Mouse (Mus musculus) G1E-ER4 (cell line): ENCODE measurements around the gene Mrpl30. TPM values are rescaled to one million over a fixed set of nuclear protein-coding genes. Genes with fewer than 3 reads are reported as not detected.

Source experiments
- GATA1 ChIP-seq: IDR thresholded peaks from one replicate; pipeline ENCODE4 v1.8.0; 2012; ENCODE audit warnings: low read length, inconsistent platforms
- polyA plus RNA-seq: library from polyadenylated mRNA; stranded (reverse); fragments of >175 nt; gene quantifications from 2 replicates; pipeline ENCODE4 v1.2.3, GENCODE M21; 2012

Mrpl30 gene
- 49.9 and 63.3 TPM in 2 replicates for polyA plus RNA-seq

DNA sequence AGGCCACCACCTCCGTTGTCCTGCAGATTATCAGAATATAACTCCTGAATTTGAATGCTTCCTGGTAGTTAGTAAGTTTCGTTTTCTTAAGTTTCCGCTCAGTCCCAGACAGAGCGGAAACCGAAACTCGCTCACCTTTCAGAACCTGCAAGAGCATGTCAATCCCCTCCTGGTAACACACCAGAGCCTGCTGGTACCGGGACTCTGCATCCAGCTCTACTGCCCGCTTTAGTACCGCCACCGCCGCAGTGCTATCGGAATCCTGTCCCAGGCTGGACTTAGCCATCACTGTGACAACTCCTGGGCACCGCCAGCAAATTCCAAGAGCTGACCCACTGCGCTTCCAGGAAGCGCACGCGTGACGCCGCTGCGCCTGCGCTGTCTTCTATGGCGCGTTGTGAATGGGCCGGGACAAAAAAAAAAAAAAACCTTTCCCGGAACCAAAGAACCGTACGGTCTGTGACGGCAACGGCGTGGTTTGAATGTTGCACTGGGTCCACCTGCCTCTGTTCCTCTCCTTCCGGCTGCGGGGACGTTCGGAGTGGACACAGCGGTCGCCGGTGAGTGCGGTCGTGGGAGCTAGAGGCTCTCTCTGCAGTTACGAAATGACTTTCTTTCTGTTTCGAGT lies at the start of gene Mrpl30, which contains the start of gene Mitd1:
TSS of gene Mrpl30 (plus strand) at position 453 of the 628 bp plus-strand sequence.
TSS of gene Mitd1 (minus strand) at position 387 of the 628 bp plus-strand sequence.
- TF ChIP-seq GATA1, result no peak

DNA sequence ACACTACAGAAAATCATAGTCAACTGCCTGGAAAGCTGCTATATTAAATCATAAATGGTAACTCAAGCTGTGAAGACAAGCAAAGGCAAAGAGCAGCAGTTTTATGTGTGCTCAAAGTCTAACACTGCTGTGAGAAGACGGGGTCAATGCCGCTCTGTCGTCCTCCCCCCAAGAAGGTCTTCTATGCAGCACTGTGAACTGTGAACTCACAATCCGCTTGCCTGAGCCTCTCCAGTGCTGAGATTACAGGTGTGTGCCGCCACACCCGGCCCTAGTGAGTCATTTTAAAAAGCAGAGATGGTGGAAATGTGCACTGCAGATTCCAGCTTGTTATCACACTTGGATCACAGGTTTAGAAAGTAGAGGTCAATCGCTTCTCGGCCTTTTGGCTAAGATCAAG lies 43.4 kb upstream of the Mrpl30 start:
- no peak for TF ChIP-seq GATA1

DNA sequence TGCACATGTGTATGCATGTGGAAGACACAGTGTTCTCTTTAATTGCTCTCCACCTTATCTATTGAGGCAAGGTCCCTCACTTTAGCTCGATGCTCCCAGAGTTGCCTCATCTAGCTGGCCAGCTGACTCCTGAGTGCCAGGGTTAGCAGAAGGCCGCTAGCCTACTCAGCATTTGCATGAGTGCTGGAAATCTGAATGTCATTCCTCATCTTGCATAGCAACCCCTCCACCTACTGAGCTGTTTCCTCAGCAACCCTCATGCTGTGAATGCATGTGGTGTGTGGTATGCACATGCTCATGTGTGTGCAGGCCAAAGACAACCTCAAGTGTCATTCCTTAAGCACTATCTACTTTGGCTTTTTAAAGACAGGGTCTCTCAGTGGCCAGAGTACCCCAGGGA lies 39.6 kb upstream of the Mrpl30 start:
- TF ChIP-seq GATA1, result no peak

DNA sequence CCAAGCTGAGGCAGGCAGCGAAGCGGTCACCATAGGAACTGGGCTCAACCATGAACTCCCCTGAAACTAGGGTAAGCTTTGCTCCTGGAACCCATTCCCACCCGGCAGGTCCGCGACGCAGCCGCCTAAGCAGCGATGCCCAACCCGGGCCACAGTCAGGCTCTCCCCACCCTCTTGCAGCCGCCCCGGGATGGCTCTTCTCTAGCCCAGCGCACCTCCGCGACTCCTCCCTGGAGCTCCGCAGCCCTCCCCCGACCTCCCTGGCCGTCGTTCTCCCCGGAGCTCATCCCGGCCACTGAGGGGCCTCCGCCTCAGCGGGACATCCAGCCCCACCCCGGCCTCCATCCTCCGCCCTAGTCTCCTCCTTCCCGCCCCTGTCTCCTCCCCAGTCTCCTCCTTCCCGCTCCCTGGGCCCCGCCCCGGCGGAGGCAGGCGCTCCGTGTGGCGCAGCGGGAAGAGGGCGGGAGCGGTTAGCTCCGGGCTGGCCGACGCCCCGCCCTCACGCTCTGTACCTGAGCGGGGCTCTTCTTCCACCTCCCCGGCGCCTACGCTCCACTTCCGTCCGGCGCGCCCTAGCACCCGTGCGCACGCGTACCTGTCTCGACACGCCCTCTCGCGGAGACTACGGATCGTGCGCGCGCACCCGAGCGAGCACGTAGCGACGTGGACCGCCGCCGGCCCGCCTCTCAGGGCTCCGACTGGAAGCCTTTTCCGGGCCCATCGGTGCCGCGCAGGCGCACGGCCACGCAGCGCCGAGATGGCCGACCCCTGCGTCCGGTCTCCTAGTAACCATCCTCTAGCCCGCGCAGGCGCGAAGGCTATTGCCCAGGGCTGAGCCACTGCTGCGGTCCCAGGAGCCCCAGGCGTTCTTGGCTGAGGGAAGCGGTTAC lies 25.5 kb upstream of the Mrpl30 start:
- TF ChIP-seq GATA1, result no peak

DNA sequence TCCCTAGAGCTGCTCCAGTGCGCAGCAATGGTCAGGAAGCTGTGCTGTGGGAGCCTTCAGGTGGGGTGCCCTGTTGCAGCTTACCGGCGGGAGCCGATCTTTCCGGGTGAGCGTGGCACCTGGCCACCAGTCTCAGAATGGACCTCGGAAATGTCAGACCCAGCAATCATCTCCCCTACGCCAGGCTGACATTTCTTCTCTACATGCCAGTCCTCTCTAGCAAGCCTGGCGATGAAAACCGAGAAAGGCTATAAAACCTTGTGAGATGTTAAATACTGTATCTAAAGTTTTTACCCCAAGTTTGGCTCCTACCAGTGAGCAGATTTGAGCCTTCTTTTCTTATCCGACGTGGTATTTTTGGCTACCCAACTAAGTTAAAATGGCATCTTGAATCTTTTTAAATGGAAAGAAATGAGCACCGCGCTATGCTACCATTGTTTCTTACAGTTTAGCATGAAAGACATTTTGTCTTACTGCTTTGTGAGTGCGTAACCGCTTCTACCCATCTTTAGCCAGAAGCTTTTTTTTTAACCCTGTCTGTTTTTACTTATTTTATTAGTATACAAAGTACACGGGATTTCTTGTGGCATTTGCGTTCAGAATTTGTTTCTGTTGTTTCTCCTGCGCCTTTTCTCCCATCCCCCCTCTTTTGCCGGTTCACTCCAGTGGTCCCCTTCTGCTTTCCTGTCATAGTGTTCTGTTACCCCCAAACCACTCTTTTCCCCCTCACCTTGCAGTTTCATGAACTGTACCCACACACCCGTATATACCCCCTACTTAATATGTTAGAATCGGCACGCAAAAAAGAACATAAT lies 24.7 kb upstream of the Mrpl30 start:
- TF ChIP-seq GATA1, result no peak

DNA sequence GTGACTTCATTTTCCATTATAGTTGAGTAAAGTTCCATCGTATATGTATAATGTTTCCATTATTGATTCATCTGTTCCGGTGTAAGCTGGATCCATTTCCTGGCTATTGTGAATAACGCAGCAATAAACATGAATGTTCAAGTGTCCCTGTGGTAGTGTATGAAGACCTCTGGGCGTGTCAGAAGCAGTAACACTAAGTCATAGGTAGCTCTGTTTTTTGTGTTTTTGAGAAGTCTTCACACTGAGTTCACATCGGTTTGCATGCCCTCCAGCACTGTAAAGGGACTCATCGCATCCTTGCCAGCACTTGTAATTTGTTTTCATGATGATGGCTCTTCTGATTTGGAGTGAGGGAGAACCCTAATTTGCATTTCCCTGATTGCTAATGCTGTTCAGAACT lies 24.0 kb upstream of the Mrpl30 start, which contains the start of gene Tsga10:
TSS of gene Tsga10 (minus strand) at position 144 of the 400 bp plus-strand sequence.
- TF ChIP-seq GATA1, result no peak

DNA sequence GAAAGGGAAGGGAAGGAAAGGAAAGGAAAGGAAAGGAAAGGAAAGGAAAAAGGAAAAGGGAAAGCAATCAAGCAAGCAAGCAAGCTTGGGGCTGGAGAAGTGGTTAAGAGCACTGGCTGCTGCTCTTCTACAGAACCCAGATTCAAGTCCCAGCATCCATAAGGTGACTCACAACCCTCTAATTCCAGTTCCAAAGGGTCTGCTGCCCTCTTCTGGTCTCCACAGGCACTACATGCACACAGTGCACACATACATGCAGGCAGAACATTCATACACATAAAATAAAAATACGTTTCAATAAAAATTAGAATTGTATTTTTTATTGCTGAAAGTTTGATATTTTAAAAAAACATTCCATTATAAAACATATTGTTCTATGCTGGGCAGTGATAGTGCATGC lies 23.2 kb upstream of the Mrpl30 start:
- TF ChIP-seq GATA1, result no peak

DNA sequence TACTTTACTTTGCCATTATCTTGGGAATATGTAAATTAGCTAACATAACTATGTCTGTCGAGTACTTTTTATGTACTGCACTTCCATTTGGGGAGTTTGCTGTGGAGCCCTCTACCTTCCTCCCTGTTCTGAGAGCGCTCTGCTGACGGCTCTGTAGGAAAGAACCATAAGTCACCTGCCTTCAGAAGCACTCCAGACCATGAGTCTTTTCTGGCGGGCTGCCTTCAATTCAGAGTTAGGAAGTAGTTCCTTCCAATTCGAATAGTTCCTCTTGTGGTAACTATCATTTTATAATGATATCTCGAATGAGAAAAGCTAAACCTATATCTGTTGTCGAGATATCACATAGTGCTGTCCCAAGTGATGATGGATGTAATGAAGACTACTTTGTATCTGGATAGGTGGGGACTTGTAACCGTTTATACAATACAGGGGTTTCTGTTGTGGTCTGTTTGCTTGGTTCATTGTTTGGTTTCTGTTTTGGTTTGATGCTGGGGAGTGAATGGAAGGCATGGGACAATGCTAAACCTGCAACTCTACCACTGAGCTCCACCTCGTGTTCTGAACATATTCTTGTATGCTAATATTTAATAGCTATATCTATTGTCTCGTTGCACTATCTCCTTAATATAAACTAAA lies 22.5 kb upstream of the Mrpl30 start:
- no peak for TF ChIP-seq GATA1

DNA sequence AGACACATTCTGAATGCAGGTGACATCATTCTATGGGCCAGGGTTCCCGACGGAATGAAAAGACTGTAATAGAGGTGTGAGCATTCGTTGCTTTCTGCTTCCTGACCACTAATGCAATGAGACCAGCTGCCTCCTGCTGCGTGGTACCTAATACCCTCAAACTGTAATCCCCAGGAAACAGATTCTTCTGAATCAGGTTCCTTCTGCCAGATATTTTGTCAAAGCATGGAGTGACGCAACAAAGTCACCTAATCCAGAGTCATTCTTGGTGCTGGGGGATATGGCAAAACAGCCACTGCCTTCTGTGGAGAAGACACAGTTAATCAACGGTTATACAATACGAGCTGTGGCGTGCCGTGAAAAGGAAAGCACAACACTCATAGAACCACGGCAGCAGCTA lies 21.6 kb upstream of the Mrpl30 start:
- no peak for TF ChIP-seq GATA1

DNA sequence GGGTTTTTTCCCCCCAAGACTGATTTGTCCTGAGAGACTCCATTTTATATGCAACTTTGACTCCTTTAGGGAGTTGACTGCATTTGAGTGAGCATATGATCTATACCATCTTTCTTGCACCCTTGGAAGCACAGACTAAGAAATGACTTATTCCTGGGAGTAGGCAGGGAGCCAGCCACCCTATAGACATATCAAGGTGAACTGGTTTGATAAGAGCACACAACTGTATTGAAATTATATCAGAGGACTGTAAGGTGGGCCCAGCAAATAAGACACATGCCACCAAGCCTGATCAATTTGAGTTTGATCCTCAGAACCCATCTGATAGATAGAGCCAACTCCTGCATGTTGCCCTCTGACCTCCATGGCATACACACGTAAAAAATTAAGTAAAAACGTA lies 20.9 kb upstream of the Mrpl30 start:
- no peak for TF ChIP-seq GATA1

DNA sequence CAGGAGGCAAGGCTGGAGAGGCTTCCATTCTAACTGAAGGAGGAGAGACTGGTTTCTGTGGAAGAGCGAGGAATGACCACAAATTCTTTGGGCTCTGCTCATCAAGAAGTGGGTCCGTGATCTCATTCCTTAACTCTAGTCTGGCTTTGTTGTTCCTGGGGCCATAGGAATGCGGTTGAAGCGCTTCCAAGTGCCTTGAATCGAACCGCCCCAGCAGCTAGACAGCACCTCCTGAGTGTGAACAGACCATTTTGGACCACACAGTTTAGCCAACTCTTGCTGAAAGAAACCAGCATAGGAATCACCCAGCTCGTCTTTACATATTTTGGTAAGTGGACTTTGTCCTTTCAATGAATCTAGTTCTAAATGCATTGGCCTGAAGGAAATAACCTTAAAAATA lies 18.6 kb upstream of the Mrpl30 start, which contains the start of gene Lipt1:
TSS of gene Lipt1 (plus strand) at position 35 of the 400 bp plus-strand sequence.
- TF ChIP-seq GATA1, result no peak

DNA sequence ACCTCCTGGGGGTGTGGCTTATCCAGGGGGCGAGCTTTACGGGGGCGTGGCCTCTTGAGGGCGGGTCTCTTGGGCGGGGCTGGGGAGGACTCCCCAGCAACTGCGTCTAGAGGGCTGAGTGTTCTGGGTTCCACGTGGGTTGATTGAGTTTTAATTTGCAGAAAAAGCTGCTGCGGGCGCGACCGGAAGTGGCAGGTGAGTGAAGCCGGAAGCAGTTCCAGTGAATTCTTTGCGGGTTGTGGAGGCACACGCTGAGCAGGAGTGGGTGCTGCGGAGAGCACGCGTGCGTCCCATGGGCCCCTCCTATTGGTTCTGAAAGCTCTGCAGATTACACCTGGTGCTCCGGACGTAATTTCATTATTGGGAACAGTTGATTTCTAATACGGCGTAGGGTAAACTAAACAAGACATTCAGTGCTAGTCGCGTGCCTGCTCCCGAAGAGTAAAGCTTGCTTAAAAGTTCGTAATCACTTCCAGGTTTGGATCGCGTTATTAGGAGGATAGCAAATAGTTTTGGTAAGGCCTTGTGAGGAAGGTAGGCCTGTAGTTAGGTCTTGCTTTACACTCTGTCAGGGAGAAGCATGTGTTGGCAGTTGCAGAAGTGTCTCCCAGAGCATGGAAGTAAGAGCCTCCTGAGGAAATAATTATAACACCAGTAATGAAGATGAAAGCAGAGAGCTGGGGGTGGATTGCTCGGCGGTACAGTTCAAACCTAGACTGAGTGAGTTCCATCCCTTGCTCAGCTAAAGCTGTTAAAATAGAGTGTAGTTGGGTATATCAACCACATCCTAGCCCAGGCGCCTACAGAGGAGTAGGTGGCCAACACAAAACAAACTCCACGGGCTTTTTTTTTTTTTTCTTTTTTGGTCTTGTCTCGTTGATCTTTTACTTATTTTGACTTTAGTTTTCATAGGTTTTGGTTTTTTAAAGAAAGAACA lies 17.9 kb upstream of the Mrpl30 start:
- TF ChIP-seq GATA1, result no peak

DNA sequence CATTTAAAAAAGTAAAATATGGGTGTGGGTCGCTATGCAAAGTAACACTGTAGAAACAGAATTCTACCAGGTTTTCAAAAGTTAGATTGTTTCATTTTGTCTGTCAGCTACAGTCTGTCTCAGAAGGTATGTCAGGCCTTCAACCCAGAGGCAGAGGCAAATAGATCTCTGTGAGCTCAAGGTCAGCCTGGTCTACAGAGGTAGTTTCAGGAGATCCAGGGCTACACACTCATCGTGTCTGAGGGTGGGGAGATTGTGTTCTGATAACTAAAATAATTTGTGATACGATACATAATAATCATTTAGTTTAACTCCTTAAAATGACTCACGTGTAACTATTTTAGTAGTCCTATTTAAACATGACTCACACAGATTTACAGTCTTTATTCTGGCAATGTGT lies 17.1 kb upstream of the Mrpl30 start:
- TF ChIP-seq GATA1, result no peak
